Mouse (Mus musculus) adrenal gland (tissue): ENCODE results near the gene Mapk1ip1l.

Source experiments
- intact Hi-C: fragments of 180-260 bp; cut with DNase I; formaldehyde crosslinking; loops from one replicate; pipeline ENCODE4 v1.15.1; 2025
- long read RNA-seq, 2 experiments: library from polyadenylated mRNA; unstranded; transcript quantifications; one replicate each; pipeline ENCODE4 v2.0.0; 2020; ENCODE audit warnings: borderline replicate concordance in 1 of 2; ENCODE audit not compliant: insufficient replicate concordance in 1 of 2

Mapk1ip1l gene
- long read RNA-seq, experiment 1, full-length matches to known transcripts = 2 of 21 reads
- long read RNA-seq, experiment 1, partial matches to known transcripts = 0 of 21 reads
- long read RNA-seq, experiment 1, other reads (novel, unspliced or antisense) = 19 of 21 reads
- long read RNA-seq, experiment 2, full-length matches to known transcripts = 2 of 14 reads
- long read RNA-seq, experiment 2, partial matches to known transcripts = 1 of 14 reads
- long read RNA-seq, experiment 2, other reads (novel, unspliced or antisense) = 11 of 14 reads

DNA sequence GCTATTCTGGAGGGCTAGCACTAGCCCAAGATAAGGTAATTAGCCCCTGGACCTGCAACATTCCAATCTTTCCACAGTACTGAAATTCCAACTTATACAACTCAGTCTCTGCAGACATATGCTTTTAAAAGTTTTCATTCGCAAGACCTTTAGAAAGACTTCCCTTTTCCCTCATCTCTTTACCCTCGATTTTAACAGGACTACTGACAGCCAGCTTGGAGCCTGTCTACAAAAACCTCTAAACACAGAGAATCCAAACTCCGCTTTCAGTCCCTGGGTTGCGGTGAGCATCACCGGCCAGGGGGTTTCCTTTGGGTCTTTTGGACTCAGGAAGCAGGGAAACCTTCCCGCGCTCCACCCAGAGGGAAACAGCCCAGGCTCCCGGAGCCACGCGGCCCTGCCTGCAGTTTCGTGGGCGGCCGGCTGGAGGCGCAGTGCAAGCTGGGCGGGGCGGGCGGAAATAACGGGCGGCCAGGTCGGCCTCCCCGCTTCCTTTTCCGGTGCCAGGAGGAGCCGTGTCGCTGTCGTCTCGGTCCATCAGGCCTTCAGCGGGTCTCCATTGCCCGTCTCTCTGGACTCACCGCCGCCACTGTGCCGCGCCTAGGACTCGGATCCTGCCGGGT, at the start of gene Mapk1ip1l:
Mapk1ip1l (plus strand) TSS at position 482 of the 623 bp plus-strand sequence.
- intact Hi-C loops = no loop called here

- intact Hi-C loops = loop anchor here (5.0 to 10.0 kb wide), 3 partner anchors 163 to 368 kb away; partner anchors contain the start of gene Samd4
These were observed 48.2 kb upstream of the Mapk1ip1l start for GRCm38 (mm10) chr14:47249839-47250238.

DNA sequence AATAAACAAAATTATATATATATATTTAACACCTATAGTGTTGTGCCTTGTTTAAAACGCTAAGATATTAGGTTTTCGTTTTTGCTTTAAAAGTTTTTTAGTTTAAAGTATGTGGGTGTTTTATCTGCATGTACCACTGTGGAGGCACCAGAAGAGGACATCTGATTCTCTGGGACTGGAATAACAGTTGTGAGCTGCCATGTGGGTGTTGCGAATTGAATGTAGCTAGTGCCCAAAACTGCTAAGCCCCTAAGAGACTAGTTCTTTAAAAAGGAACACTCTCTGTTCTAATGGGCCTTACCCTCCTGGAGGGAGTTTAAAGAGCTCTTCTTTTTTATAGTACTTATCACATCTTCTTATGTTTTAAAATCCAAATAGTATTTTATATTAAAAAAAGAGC, 33.2 kb upstream of the Mapk1ip1l start:
- intact Hi-C loops = no loop called here

DNA sequence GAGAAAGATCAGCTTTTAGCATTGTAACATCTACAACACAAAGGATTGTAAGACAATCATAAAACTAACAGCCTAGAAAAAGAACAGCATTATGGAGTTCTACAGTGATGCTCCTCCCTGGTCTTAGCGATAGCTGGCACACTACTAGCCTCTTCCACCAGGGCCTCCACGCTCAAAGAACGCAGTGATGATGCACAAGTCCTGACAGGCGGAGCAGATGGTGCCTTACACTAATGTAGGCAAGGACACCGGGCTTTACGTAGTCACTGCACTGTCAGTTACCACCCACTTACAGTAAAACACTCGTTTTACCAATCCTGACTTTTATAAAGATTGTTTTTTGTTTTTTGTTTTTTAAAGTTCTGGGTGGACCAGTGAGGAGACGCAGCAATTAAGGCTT, 32.2 kb upstream of the Mapk1ip1l start:
- intact Hi-C loops = no loop called here

DNA sequence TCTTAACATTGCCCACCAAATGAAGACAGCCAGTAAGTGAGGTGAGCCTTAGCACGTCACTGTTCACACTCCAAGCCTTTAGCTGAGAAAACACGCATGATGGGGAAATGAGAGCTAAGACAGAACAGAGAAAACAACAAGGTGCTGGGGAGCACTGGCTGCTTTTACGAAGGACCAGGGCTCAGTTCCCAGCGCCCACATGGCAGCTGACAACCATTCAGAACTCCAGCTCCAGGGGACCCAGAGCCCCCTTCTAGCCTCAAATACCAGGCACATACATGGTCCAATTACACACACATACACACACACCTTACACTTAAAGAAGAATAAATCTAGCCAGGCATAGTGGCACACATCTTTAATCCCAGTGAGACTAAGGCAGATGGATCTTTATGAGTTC, 29.0 kb upstream of the Mapk1ip1l start:
- intact Hi-C loops = no loop called here

DNA sequence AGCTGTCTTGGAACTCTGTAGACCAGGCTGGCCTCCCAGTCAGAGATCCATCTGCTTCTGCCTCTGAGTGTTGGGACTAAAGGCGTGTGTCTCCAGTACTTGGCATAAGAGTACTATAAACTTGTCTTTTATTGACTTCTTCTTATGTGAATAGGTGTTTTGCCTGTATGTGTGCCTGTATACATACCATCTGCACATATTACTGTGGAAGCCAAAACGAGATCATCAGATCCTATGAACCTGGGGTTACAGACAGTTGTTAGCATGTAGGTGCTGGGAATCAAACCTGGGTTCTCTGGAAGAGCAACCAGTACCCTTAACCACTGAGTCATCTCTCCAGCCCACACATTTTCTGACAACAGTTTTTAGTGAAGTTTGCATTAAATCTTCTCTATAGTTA, 28.4 kb upstream of the Mapk1ip1l start:
- intact Hi-C loops = no loop called here

DNA sequence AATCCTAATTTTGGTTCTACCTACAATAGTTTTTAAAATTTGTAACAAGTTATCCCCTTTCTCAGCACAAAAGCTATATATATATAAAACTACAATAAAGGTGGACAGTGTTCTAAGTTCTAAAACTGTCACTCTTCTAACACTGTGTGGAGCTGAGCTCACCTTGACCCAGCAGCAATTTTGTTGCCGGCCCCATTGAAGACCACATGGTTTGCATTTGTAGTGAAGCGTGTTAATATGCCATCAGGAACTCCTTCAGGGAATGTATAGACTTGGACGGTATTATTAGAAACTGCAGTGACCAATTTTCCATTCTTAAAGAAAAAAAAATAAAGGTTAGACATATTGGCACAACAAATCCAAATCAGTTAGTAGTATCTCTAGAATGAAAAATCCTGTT, 24.3 kb upstream of the Mapk1ip1l start:
- intact Hi-C loops = no loop called here

GRCm38 (mm10) chr14:47275417-47275816, 22.6 kb upstream of the Mapk1ip1l start:
- intact Hi-C loops = no loop called here

DNA sequence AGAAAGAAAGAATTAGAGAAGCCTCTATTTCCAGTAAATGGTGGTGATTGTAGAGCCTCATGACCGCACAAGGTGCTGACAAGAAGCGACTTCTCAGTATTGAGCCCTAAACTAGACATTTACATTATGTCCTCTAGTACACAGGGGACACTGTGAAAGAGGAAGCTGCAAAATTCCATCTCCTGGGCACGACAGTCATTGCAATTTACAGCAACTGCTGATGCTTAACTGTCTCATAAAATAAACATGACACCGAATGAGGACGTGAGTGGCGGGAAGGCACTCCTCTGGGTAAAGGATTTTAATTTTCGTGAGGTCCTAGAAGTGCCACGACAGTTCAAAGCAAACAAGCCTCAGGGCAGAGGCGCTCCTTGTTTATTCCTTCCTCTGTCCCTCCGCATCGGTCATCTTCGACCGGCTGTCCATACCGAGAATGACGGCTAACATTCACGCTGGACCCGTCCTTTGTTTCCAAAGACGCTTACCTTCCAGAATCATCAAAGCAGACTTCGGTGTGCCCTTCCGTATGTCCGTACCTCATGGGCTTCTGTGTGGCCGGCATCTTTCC, 21.9 kb upstream of the Mapk1ip1l start:
- intact Hi-C loops = no loop called here

- intact Hi-C loops = no loop called here
These were observed 21.3 kb upstream of the Mapk1ip1l start, which contains the start of the genes Wdhd1 and Socs4 for GRCm38 (mm10) chr14:47276637-47277393. TSS of gene Wdhd1 (minus strand) at chr14:47276857. TSS of gene Socs4 (plus strand) at chr14:47276931.

DNA sequence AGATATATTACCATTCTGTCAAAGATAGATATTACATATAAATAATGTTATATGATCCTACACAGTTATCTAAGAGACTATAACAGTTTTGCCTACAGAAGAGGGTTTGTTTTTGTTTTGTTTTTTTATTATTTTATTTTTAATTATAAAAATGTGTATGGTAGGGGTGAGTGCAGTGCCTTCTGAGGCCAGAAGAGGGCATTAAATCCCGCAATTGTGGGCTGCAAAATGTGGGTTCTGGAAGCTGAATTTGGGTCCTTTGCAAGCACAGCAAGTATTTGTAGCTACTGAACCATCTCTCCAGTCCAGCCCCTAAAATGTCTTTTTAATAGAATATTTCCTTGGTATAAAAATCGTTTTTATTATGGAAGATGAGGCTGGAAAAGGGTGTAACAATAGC, 19.0 kb upstream of the Mapk1ip1l start:
- intact Hi-C loops = no loop called here

DNA sequence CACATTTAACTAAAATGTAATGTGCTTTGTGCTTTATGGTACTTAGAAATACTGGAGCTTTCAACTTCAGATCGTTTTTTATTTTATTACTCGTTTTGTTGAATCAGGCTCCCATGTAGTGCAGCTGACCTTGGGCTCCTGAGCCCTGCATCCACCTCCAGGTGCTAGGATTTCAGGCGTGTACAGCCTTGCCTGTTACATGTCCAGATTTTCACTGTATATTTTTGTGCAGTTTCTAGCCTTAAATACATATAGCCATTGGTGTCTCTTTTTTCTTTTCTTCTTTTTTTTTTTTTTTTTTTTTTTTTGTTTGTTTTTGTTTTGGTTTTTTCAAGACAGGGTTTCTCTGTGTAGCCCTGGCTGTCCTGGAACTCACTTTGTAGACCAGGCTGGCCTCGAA, 16.5 kb upstream of the Mapk1ip1l start:
- intact Hi-C loops = no loop called here

DNA sequence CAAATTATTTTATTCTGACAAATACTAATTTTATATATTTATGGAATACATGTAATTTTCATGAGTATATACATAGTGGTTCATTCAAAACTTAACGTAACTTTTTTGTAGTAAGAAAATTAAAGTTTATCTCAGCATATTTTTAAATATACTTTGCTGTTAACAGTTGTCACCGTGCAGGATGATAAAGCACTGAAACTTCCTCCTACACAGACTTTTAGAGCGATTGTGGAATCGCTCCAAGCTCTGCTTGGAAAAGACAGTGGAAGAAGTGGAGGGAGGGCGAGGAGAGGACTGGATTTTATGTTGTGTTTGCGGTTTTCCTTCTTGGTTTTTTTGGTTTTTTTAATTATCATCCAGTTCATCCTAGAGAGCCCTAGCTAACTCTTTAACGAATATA, 14.5 kb upstream of the Mapk1ip1l start:
- intact Hi-C loops = no loop called here

DNA sequence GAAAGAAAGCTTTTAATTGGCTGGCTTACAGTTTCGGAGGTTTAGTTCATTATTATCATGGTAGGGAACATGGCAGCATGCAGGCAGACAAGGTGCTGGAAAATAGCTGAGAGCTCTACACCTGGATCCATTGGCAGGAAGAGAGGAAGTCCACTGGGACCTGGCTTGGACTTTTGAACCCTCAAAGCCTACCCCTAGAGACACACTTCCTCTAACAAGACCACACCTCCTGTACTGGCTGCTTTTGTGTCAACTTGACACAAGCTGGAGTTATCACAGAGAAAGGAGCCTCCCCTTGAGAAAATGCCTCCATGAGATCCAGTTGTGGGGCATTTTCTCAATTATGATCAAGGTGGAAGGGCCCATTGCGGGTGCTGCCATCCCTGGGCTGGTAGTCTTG, 12.8 kb upstream of the Mapk1ip1l start:
- intact Hi-C loops = no loop called here

DNA sequence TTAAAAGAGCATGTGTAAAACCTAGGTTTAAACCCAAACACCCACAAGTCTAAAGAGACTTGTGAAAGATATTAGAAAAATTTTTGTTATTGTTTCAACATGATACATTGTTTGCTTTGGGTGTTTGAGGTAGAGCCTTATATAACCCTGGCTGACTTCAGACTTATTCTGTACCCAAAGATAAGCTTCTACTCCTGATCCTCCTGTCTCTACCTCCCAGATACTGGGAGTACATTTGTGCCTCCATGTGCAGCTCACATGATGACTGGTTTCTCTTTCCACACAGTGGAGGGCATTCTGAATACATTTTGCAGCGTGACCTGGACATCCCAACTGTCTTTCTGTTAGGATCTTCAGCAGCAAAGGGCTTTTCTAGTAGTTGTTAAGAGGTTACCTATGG, 11.9 kb upstream of the Mapk1ip1l start:
- intact Hi-C loops = no loop called here

DNA sequence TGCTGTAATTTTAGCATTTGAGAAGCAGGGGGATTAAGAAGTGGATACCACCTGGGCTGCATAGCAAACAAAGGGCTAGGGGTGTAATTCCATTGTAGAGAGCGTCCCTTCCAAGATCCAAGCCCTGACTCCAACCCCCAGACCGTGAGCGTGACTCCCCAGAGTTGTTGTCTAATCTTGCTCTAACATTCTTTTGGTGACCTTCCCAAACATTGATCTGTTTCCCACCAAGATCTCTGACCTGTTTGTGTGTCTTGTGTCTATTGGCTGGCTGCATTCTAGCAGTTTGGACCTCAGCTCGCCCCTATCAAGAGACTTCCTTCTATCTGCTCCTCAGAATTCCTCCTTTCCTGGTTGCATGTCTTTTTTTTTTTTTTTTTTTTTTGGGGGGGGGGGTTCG, 11.0 kb upstream of the Mapk1ip1l start:
- intact Hi-C loops = no loop called here

DNA sequence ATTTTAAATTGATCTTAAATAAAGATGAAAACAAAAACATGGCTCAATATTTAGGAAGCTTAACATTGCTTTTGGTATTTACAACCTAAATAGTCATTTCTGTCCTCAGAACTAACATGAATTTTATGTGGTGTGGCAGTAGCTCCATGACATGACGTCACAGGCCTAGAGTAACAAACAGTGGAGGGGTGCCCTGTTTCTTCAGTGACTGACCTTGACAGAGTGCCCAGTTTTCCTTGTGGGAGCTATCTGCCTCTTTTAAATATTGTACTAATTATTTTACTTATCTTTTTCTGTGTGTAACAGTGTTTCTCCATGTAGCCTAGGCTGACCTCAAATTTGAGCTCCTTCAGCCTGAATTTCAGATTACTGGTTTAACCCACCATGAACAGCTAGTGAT, 6.3 kb upstream of the Mapk1ip1l start:
- intact Hi-C loops = no loop called here

DNA sequence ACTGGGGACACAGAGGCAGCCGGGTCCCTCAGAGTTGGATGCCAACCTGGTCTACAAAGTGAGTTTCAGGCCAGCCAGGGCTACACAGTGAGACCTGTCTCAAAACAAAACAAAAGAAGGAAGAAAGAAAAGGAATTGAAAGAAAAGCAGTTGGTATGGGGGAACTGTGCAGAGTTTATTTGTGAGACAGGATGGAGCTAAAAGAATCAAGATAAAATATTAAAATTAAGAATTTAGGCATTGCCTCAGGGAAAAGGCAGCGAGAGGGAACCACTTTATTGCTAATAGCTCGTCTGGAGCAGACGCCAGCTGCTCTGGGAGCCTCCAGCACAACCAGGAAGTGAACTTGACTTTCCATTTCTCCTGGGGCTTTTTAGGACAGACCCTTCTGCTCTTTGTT, 3.9 kb upstream of the Mapk1ip1l start:
- intact Hi-C loops = no loop called here

- intact Hi-C loops = no loop called here
These were observed 1.8 kb upstream of the Mapk1ip1l start for GRCm38 (mm10) chr14:47296232-47296631.

- intact Hi-C loops = no loop called here
These were observed 334 bp downstream of the Mapk1ip1l start for GRCm38 (mm10) chr14:47298408-47298792.

DNA sequence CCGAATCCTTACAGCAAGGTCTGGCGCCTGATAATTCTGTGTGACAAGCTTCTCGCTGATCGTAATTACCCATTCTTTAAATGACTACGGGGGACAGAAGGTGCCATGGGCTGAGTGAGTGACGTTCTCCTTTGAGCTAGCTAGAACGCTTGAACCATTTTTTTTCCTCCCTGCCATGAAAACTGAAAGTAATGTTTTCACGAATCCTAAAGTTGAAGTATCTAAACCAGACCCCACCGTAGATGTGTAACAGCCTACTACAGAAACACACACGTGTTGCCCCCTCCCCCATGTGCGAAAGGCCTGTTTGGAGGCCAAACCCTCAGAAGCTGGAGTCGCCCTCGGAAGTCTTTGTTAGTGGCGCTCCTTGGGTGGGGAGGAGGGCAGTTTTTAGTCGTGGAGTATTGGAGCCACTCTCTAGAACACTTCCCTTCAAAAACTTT, 774 bp downstream of the Mapk1ip1l start:
- intact Hi-C loops = no loop called here
